Mouse (Mus musculus): ENCODE data around the gene Stx5a.

DNA sequence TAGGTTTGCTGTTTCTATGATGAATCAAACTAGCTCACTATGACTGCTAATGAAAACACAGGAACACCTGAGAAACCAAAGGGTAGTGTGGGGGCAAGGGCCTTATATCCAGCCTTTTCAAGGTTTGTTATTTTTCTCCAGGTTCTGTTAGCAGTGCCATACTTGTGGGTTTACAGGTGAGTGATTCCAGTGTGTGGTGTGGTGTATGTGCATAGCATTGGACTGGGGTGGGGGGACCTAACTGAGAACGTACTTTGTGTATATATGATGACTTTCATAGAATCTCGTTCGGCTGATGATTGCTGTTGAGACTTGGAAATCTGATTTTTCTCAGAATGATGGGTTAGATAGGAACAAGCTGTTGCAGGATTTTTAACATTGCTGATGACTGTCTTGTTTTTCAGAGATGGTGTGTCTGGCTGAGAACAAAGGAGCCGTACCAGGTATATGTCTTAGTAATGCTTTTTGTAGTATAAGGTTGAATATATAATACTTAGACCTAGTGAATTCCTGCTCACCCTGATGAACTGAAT, 16.1 kb upstream of the Stx5a start:
- no peak for TF ChIP-seq E2F4 (IDR thresholded peaks at IDR 0.05; ENCODE audit: insufficient read depth)
- TF ChIP-seq POLR2A (IDR thresholded peaks at IDR 0.05; ENCODE audit: insufficient read length, low read depth): no peak
- no peak for TF ChIP-seq USF1 (IDR thresholded peaks at IDR 0.05; ENCODE audit: low read depth)
- no peak for TF ChIP-seq REST (IDR thresholded peaks at IDR 0.05; ENCODE audit: insufficient read depth, insufficient read length)
- no peak for TF ChIP-seq POLR2AphosphoS2 (IDR thresholded peaks at IDR 0.05; ENCODE audit: insufficient read length, low read depth)
- TF ChIP-seq TCF3 (IDR thresholded peaks at IDR 0.05; ENCODE audit: insufficient read length, low read depth): no peak
- TF ChIP-seq MYOG (IDR thresholded peaks at IDR 0.05; ENCODE audit: control insufficient read depth in 1 of 3, insufficient read depth in 1 of 3, insufficient read length in 2 of 3, low read depth in 2 of 3): no peak
- no peak for TF ChIP-seq MAX (IDR thresholded peaks at IDR 0.05; ENCODE audit: low read depth)
